Mouse (Mus musculus): Measurements from ENCODE around the gene Fam166b.

Gene Fam166b

DNA sequence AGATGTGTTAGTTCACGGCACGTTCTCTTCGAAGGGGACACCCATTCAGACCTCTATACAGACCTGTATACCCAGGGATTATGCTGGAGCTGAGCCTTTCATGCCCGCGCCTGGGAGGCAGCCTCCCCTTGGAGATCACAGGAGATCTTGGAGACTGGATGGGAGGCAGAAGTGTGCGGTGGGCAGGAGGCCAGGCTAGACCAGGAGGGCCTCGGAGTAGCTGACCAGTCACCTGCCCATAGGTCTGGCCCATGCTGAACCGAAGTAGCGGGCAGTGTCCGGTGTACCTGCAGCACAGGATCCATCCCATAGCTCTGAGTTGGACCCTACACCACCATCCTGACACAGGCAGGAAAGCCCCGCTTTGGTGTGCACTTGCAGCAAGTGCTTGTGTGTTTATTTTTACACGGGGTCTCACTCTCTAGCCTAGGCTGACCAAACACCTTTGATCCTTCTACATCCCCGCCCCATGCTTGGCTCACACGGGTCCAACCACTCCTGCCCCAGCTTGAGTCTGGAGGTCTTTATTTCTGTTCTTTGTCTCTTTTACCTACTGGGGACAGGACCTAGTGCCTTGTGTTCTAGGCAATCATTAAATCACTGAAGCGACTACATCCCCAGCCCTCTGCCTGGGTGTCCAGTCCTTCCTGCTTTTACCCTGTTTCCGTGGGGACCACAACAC is 613 bp downstream of the Fam166b start:
- DNase-seq (ENCODE audit: low spot score in 2 of 2), result no peak

DNA sequence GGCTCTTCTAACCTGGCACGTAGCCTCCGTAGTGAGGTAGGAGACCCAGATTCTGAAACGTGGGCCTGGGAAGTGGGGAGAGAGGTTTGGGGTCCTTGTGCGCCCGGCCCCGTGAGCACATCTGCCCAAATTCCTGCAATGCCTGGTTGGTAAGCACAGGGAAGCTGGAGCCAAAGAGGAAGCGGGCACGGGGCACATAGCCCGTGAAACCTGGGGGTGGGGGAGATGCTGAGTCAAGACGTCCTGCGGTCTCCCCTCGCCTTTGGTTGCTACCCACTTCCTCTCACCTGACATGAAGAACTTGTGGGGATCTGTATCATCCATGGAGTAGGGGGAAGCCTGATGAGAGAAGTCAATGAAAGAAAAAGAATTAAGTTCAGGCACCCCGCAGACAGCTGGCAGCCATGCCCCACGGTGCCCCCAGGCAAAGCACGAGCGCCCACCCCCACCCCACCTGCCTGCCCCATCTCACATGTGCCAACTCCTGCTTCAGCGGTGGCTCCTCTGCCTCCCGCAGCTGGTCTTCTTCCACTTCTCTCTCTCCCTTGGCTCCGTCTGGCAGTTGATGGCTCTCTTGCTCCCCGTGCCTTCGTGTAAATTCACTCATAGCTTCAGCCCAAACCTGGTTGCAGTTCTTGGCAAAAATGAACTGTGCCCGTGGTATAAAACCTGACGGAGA is 1.3 kb downstream of the Fam166b start:
- no peak for DNase-seq (ENCODE audit: low spot score in 2 of 2)

DNA sequence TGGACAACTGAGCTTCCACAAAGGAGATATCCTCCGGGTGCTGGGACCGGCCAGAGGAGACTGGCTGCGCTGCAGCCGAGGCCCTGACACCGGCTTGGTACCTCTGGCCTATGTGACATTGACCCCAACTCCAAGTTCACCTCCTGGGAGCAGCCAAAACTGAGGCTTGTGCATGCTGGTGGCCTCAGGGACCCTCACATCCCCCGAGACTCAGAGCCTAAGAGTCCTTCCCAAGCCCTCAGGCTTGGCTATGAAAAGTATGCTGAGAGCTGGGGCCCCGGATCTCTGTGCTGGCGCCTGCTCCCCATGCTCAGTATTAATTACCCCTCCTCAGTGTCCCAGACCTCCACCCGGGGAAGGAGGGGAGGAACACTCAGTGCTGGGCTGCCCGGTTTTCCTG is 2.4 kb downstream of the Fam166b start:
- DNase-seq (ENCODE audit: low spot score in 2 of 2), result no peak

DNA sequence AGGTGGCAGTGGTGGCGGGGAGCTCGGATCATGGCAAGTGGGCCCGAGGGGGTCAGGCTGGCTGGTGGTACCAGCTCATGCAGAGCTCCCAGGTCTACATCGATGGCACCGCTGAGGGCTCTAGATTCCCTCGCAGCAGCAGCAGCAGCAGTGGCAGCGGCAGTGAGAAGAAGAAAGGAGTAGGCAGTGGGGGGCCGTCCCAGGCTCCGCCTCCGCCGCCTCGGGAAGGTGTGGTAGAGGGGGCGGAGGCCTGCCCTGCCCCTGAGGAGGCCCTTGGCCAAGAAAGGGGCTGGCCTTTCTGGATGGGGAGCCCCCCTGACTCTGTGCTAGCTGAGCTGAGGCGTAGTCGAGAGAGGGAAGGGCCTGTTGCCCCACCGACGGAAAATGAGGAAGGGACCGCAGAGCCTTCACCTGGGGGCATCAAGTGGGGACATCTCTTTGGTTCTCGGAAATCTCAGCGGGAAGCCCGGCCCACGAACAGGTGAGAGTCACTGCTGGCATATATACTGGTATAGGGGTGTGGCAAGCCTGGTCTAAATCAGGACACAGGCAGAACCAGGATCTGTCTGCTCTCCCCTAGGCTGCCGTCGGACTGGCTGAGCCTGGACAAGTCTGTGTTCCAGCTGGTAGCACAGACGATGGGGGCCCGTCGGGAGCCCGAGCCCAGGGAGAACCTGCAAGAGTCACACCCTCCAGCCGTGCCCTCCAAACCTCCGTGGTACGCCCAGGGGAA is 3.1 kb downstream of the Fam166b start:
- no peak for DNase-seq (ENCODE audit: low spot score in 2 of 2)

DNA sequence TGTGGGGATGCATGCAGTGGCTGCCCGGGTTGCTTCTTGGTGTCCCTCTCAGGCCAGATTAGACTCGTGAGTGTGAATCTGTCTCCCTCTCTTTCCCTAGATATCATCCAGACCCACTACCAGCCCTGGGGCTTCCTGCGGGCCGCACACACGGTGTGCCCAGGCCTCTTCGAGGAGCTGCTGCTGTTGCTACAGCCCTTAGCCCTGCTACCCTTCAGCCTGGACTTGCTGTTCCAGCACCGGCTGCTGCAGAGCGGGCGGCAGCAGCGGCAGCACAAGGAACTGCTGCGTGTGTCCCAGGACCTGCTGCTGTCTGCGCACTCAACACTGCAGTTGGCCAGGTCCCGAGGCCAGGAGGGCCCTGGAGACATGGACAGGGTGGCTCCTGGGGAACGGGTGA is 3.7 kb downstream of the Fam166b start:
- DNase-seq (ENCODE audit: low spot score in 2 of 2), result no peak

DNA sequence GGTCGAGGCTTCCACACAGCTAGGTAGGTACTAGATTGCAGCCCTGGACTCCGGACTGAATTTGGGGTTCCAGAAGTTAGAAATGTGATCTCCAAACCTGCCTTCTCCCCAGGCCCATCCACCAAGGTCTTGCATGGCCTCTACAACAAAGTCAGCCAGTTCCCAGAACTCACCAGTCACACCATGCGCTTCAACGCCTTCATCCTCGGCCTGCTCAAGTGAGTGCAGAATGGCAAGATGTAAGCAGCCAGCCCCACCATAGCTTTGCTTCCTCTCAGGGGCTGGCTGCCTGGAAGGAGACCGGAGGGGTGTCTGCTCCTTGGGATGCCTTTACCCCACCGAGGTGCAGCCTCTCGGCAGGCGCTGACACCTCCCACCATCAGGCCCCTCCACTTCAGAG is 4.9 kb downstream of the Fam166b start:
- DNase-seq (ENCODE audit: low spot score in 2 of 2), result no peak

DNA sequence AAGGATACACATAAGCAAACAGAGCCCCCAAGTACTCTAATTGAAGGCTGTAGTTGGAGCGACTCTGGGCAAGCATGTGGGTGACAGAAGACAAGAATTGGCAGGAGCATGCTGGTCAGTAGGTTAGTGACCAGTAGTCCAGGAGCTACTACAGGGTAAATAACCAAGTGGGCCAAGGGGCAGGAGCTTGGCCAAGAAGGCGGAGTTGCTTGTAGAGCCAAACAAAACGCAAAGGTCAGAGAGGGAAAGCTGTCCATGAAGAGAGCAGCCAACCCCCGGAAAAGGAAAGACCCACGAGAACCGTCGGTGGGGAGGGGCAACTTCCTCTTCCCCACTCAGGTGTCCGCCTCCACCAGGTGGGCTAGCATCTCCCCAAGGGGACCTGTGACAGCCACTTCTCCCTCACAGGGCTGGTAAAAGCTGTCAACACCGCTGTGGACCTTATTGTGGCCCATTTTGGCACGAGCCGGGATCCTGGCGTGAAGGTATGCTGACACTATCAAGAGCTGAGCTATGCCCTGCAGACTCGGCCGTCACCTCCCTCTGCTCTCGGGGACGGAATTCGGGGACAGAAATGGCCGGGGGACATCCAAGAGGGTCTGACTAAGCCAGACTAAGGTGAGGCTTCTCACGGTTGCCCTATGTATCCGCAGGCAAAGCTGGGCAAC is 5.5 kb downstream of the Fam166b start:
- no peak for DNase-seq (ENCODE audit: low spot score in 2 of 2)

DNA sequence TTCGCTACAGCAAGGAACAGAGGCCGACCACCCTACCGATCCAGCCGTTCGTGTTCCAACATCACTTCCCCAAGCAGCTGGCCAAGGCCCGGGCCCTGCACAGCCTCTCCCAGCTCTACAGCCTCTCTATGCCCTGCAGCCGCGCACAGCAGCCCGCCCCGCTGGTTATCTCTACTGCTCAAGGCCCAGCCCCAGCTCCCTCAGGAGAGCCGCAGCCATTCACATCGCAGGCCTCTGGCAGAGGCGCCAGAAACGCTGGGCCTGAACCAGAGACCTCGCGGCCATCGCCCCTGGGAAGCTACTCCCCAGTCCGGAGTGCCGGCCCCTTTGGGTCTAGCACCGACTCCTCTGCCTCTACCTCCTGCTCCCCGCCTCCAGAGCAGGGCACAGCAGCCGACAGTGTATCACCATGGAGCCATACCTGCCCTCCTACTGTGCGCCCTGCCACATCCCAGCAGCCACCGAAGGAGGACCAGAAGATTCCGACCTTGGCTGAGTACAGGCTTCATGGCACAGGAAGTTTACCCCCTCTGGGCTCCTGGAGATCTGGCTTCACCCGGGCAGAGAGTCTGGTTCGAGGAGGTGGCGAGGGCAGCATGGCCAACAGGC is 7.2 kb downstream of the Fam166b start:
- DNase-seq (ENCODE audit: low spot score in 2 of 2), result no peak

DNA sequence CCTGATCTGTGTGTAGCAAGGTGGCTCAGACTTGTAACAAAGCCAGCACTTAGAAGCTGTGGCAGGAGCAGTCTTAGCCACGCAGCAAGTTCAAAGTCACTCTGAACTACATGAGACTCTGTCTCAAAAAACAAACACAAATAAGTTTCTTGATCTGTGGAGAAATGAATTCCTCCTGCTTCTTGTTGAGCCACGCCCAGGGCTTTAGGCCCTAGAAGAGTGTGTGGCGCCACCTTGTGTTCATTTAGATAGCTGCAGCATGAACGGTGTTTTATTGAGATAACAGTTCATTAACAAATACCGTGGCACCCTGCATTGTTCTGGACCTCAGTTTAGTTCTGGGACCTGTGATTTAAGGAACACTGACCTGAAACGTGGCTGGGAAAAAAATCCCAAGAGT is 8.6 kb downstream of the Fam166b start:
- DNase-seq (ENCODE audit: low spot score in 2 of 2), result peak in 1 of 2 experiments; percentile 71

DNA sequence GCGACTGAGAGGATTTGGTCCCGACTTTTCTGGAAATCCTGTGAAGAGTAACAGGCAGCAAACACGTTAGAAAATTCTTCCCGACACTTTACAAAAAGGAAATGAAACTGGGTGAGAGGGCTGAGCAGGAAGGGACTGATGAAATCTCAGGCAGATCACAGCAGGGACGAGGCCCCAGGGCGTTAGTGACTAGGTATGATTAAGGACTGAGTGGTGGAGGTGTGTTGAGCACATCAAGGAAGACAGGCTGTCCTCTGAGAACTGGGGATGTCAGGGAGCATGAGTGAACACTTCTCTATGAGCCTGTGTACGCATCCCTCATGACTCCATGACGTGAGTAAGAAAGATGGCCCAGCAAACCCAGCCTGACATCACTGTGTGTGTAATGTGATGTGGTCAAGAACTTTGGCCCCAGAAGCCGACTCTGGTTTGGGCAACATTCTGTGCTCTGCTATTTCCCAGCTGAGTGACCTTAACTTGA is 9.1 kb downstream of the Fam166b start:
- no peak for DNase-seq (ENCODE audit: low spot score in 2 of 2)

DNA sequence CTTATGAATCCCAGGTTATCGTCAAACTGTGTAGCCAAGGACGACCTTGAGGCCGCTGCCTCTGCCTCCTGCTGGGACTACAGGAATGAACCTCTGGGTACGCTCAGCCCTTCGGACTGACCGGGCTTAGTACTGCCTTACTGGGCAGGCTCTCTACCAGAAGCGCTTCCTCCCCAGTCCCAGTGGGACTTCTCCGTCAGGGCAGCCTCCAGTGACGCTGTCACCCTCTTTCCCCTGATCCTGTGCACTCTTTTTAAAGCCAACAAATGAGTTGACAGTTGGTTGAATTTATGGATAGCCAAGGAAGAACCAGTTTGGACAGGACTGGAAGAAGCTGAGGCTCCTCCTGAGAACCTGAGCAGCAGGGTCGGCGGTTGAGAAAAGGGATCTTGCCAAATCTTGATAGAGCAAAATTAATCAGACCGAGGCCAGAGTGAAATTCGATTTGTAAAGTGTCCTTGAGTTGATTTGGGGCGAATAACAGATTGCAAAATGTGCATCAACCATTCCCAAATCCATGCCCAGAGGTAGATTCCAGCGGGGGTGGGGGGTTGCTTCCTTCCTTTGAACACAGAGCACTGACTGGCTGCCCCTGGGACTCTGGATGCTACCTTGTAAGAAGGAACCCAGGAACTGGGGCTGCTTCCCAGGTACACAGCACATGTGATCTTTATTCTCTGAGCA is 9.8 kb downstream of the Fam166b start:
- DNase-seq (ENCODE audit: low spot score in 2 of 2), result no peak

DNA sequence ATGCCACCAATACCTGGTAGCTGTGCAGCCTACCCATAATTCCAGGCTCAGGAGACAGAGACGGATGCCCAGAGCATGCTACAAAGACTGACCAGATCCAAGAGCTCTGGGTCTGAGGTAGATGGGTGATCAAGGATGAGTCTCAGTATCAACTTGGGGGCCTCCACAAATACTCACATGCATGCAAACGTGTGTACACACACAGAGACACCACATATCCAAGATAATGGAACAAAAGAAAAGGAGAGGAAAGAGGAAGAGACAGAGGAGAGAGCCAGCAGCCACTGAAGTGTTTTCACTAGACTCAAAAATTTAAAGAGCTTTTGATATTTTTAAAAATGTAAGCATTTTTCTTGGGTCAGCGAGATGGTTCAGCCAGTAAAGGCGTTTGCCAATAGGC is 10.5 kb downstream of the Fam166b start:
- DNase-seq (ENCODE audit: low spot score in 2 of 2), result no peak

DNA sequence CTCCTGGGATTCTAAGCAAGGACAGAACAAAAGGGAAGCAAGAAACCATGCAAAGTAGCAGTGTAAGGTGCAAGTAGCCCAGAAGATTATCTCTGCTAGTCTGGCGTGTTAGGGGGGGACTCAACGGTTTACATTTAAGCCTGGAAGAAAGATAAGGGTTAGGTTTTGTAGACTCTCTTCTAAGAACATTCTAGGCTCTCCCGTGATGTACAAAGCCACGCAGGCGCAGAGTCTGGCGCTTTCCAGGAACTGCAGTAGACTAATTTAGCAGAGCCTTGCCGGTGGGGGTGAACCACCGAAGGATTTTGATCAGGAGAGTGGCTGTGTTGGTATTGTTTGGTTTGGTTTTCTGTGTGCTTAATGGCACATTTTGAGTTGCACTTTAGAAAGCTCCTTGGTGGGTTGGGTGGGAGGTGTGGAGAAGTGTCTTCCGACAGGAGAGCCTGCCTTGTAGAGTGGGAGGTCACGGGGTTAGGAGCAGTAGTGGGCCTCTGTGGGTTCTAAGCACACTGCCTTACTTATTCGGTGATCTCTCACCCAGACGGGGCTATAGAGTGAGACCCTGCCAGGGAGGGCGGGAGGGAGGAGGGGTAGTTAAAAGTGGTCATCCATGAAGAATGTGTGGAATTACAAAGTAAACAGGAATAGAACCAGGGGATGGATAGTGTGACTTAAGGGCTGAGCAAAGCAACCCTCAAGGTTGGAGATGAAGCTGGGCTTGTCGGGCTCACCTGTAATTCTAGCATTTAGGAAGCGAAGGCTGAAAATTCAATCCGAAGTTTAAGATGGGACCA is 11.5 kb downstream of the Fam166b start:
- no peak for DNase-seq (ENCODE audit: low spot score in 2 of 2)

DNA sequence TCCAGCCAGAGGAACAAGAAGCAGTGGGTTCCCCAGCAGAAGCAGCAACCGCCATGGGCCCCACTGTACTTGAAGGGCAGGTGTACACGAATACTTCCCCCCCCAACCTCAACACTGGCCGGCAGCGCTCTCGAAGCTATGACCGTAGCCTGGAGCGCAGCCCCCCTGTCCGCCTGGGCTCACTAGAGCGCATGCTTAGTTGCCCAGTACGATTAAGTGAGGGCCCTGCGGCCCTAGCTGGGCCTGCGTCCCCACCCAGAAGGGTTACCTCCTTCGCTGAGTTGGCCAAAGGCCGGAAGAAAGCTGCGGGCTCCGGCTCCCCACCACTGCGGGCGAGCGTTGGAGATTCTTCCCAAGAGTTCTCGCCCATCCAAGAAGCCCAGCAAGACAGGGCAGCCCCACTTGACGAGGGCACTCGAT is 12.9 kb downstream of the Fam166b start:
- no peak for DNase-seq (ENCODE audit: low spot score in 2 of 2)

DNA sequence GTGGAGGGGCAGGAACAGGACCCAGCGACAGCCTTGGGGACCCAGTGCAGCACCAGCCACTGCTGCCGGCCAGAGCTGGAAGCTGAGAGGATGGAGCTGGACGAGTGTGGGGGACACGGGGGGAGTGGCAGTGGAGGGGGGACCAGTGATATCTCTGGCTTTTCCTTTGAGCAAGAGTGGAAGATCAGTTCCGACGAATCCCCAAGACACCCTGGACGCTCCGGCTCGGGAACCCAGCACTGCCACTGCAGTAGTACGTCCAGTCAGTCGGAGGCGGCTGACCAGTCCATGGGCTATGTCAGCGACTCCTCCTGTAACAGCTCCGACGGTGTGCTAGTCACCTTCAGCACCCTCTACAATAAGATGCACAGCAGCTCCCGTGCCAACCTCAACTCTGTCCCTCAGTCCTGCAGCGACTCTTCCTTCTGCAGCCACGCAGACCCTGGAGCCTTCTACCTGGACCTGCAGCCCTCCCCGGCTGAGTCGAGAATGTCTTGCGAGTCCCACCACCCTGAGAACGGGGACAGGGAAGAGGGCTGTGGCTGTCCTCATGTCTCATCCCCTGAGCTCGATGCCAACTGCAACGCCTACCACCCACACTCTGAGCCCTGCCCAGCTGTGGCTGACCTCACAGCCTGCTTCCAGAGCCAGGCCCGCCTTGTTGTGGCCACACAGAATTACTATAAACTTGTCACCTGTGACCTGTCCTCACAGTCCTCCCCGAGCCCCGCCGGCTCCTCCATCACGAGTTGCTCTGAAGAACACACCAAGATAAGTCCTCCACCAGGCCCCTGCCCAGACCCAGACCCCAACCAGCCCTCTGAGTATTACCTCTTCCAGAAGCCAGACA is 13.5 kb downstream of the Fam166b start:
- no peak for DNase-seq (ENCODE audit: low spot score in 2 of 2)

DNA sequence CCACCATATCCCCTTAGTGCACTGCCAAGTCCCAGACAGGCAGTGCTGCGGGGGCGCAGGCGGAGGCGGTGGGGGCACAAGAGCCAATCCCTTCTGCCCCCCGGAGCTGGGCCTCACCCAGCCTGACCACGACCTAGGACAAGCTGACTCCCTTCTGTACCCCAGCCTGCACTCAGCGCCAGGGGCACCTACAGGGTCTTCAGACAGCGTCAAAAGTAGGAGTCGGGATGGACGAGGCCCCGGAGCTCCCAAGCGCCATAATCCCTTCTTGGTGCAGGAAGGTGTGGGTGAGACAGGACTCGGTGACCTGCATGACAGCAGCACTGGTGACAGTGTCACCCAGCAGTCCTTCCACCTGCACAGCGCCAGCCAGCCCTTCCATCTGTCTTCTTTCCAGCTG is 14.2 kb downstream of the Fam166b start:
- DNase-seq (ENCODE audit: low spot score in 2 of 2), result no peak

DNA sequence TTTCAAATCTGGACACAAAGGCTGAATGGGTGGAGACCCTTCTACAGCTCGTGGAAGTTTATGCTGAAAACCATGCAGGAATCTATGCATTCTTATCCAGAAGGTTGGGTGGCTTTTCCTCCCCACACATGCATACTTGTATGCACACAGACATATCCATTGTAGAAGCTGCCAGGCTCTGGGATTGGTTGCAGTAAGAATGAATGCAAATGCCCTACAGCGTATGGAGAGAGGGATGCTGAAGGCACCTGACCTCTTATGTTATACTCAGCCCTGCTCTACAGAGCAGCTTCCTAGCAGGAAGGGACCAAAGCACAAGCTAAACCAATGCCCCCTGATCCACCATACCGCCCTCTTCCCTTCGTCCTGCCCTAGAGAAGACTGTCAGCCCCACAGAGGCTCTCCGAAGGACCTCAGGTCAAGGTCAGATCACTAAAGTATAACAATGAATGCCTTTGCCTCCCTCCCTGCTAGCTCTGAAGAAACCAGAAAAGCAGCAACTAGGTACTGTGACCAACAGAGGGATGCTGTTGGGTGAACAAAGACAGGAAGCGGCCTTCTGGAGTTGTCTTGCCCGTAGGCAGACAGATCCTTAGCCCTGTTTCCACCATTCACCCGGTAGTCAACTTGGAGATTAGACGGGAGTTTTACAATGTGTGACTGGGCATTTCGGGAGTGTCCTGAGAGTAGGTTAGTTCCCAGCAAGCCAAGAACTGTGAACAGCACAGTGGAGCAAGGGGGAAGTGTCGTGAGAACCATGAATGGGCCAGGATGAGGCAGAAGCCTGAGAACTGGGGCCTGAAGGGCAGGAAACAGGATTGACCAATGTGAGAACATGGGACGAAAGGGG is 21.6 kb downstream of the Fam166b start:
- no peak for DNase-seq (ENCODE audit: low spot score in 2 of 2)

DNA sequence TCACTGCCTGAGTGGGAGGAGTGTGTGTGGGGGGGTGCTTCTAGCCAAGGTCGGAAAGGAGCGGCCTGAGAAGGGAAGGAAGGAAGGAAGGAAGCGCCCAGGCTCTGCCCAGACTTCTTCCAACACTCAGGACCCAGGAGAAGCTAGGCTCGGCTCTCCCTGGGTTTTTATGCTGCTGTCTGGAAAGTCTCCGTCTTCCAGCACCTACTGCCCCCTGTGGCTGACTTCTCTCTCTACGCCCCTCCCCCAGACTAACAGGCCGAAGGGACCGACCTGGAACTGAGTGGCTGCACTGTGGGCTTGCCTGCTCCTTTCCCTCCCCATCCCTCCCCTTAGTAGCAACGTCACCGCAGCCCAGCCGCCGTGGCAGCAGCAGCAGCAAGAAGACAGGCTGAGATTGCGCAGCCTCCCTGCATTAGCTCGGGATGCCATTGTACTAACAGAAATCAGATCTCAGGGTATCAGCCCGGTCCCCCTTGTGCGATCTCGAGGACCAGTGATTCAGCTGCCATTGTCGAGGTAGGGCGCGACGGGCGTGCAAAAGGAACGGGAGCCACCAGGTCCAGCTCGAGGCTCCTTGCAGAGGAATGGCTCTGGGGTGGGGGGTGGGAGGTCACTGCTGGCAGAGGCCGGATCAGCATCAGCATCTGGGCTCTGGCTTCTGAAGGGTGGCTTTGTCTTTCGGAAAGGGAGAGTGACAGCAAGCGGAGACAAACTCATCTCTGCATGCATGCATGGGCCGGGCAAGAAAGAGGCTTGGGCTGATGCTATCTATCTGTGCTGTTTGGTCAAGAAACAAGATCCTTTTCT is 22.6 kb downstream of the Fam166b start:
- DNase-seq (ENCODE audit: low spot score in 2 of 2), result peak; percentile 64
